Mouse (Mus musculus) stomach, embryonic 14.5 days (tissue): ENCODE results near the gene S100a5. TPM values are rescaled to one million over a fixed set of nuclear protein-coding genes. Genes with fewer than 3 reads are reported as not detected.
A peak's percentile ranks its signal among the peaks of the same experiment; 100 is the strongest.

Source experiments
- ATAC-seq: fragments of 200-750 bp; cut with Nextera tagmentation; 2 replicates; pipeline ENCODE4 v1.8.0; 2017; ENCODE audit warnings: low read depth, moderate TSS enrichment; ENCODE audit not compliant: insufficient number of reproducible peaks, insufficient read depth, low FRiP score
- H3K27ac ChIP-seq: fragments of 300-500 bp; sonication (generic); 2 replicates; pipeline ENCODE4 v1.5.1; 2014; ENCODE audit warnings: mild to moderate bottlenecking, low read length, moderate library complexity, mixed read lengths
- H3K27me3 ChIP-seq: fragments of 300-500 bp; sonication (generic); 2 replicates; pipeline ENCODE4 v1.6.1; 2014; ENCODE audit warnings: low read length, control low read depth, mixed read lengths; ENCODE audit not compliant: control insufficient read depth, insufficient read depth
- H3K36me3 ChIP-seq: fragments of 300-500 bp; sonication (generic); 2 replicates; pipeline ENCODE4 v1.6.1; 2014; ENCODE audit warnings: mild to moderate bottlenecking, control low read depth, low read length, moderate library complexity, mixed read lengths; ENCODE audit not compliant: control insufficient read depth, insufficient read depth
- H3K4me1 ChIP-seq: fragments of 300-500 bp; sonication (generic); 2 replicates; pipeline ENCODE4 v1.6.1; 2014; ENCODE audit warnings: low read length, control low read depth, mixed read lengths; ENCODE audit not compliant: control insufficient read depth, insufficient read depth
- H3K4me2 ChIP-seq: fragments of 300-500 bp; sonication (generic); replicated peaks from 2 replicates; pipeline ENCODE4 v1.6.1; 2014; ENCODE audit warnings: low read depth, low read length, control low read depth
- H3K4me3 ChIP-seq: fragments of 300-500 bp; sonication (generic); 2 replicates; pipeline ENCODE4 v1.5.1; 2014; ENCODE audit warnings: low read depth, low read length, control low read depth
- H3K9ac ChIP-seq: fragments of 300-500 bp; sonication (generic); replicated peaks from 2 replicates; pipeline ENCODE4 v1.6.1; 2014; ENCODE audit warnings: low read depth, mild to moderate bottlenecking, control low read depth, low read length, moderate library complexity, mixed read lengths
- H3K9me3 ChIP-seq: fragments of 300-500 bp; sonication (generic); 2 replicates; pipeline ENCODE4 v1.6.1; 2016; ENCODE audit warnings: low read depth, low read length, control low read depth; ENCODE audit not compliant: control insufficient read depth
- WGBS: fragments of 180-500 bp; shearing (Covaris S2); extraction: QIAGEN DNeasy Blood & Tissue Kit; methylation state at CpG from one replicate; pipeline ENCODE4 v1.1.7; 2014; 5-methylcytosine and 5-hydroxymethylcytosine counted together
- polyA plus RNA-seq: library from polyadenylated mRNA; unstranded; fragments of >200 nt; fragmentation: Nextera tagmentation; extraction: Ambion mirVana; gene quantifications from 2 replicates; pipeline ENCODE4 v1.2.1, GENCODE M21; 2014

The S100a5 gene
- polyA plus RNA-seq, 1 experiment from 2014 or later, result 0.71 TPM

GRCm38 (mm10) chr3:90601486-90602110 lies 6.7 kb upstream of the S100a5 start, which contains the start of gene Gm42674:
Gene Gm42674 (plus strand): TSS chr3:90601904.
- Histone ChIP-seq H3K9ac (no peak within 1 kb of the TSS), H3K4me1 (peaks cover 25% of the 10 kb centered on the region), H3K4me2 (no peak within 1 kb of the TSS), H3K4me3 (no peak within 1 kb of the TSS), H3K27me3 (no peaks in the 10 kb centered on the region), H3K9me3 (no peaks in the 10 kb centered on the region), H3K27ac (peak within 1 kb of the TSS; percentile 6; the same call in 1 of the 2 replicates), H3K36me3 (no peaks in the 10 kb centered on the region)
- WGBS, result 73% methylated on average over 11 of the region's 11 CpGs
- ATAC-seq, result no peak

DNA sequence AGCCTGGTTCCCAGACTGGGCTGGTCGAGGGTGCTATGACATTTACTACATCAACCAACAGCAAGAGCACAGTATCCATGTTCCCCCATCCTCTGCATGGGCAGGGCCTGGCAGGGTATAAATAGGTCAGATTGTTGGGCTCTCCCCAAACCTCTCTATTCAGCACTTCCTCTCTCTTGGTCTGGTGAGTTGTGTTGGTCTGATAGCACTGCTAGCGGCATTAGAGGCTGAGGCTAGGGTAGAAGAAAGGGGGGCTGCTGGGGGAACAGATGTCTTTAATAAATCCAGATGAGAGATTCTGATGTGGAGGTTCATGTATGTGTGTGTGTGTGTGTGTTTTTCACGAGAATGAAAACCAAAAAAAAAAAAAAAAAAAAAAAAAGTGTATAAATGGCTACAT lies 4.7 kb upstream of the S100a5 start, which contains the start of gene S100a4:
Gene S100a4, plus strand, starts transcription at position 149 of the 400 bp plus-strand sequence.
- Histone ChIP-seq H3K36me3 (no peaks in the 10 kb centered on the region), H3K27ac (peak within 1 kb of the TSS; percentile 91), H3K9ac (no peak within 1 kb of the TSS), H3K4me2 (no peak within 1 kb of the TSS), H3K4me1 (peaks cover 25% of the 10 kb centered on the region), H3K27me3 (no peaks in the 10 kb centered on the region), H3K9me3 (no peaks in the 10 kb centered on the region), H3K4me3 (no peak within 1 kb of the TSS)
- 44% methylated on average over 3 of the region's 3 CpGs for WGBS
- no peak for ATAC-seq

DNA sequence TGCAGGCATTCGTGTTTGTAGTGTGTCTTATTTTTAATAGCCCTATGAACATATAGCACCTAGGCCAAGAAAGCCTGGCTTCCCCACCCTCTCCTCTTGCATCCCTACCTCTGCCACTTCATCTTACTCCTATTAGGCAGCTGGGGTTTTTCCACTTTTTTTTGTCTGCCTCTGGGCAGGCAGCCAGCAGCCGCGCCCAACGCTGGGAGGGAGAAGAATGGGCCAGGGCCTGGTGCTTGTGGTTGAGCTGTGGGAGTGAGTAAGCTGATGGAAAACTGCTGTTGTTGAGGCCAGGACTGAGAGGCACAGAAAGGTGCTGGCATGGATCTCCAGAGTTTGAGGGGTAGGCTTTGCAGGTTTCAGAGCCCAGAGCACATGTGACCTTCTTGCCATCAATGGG lies 3.9 kb upstream of the S100a5 start:
- Histone ChIP-seq H3K4me2 (no peak overlapping the region), H3K27ac (peak overlapping the region; percentile 91), H3K4me3 (no peak overlapping the region), H3K4me1 (peaks cover 25% of the 10 kb centered on the region), H3K9me3 (no peaks in the 10 kb centered on the region), H3K36me3 (no peaks in the 10 kb centered on the region), H3K27me3 (no peaks in the 10 kb centered on the region), H3K9ac (no peak overlapping the region)
- WGBS, result 15% methylated on average over 4 of the region's 4 CpGs
- ATAC-seq, result peak; percentile 80

DNA sequence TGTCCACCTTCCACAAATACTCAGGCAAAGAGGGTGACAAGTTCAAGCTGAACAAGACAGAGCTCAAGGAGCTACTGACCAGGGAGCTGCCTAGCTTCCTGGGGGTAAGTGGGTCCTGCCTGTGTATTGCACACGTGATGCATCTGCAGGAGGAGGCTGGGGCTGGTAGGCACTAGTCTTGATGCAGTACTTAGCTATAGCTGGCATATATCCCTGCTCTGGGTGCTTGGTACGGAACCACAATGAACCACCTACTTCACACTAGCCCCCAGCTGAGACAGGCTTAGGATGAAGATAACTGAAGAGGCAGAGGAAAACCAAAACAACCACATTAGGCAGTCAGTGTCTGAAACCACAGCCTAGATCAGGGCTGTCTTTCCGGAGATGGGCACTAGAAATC lies 3.3 kb upstream of the S100a5 start:
- Histone ChIP-seq H3K36me3 (no peaks in the 10 kb centered on the region), H3K27ac (peak overlapping the region; percentile 91), H3K4me1 (peaks cover 25% of the 10 kb centered on the region), H3K9me3 (no peaks in the 10 kb centered on the region), H3K4me2 (no peak overlapping the region), H3K9ac (no peak overlapping the region), H3K27me3 (no peaks in the 10 kb centered on the region), H3K4me3 (no peak overlapping the region)
- WGBS, result 73% methylated on average over 3 of the region's 3 CpGs
- no peak for ATAC-seq

GRCm38 (mm10) chr3:90605736-90606135 lies 2.6 kb upstream of the S100a5 start:
- no peak overlapping the region for H3K9ac ChIP-seq
- no peaks in the 10 kb centered on the region for H3K36me3 ChIP-seq
- H3K27me3 ChIP-seq, result no peaks in the 10 kb centered on the region
- H3K4me3 ChIP-seq, result no peak overlapping the region
- peaks cover 25% of the 10 kb centered on the region for H3K4me1 ChIP-seq
- H3K4me2 ChIP-seq, result no peak overlapping the region
- no peaks in the 10 kb centered on the region for H3K9me3 ChIP-seq
- WGBS, result 75% methylated on average over 2 of the region's 2 CpGs
- H3K27ac ChIP-seq, result peak overlapping the region; percentile 91
- ATAC-seq, result no peak

- H3K4me2 ChIP-seq, result no peak overlapping the region
- no peak overlapping the region for H3K4me3 ChIP-seq
- H3K4me1 ChIP-seq, result peaks cover 25% of the 10 kb centered on the region
- H3K27me3 ChIP-seq, result no peaks in the 10 kb centered on the region
- H3K9me3 ChIP-seq, result no peaks in the 10 kb centered on the region
- no peaks in the 10 kb centered on the region for H3K36me3 ChIP-seq
- H3K9ac ChIP-seq, result no peak overlapping the region
- H3K27ac ChIP-seq, result peak overlapping the region; percentile 91
- 63% methylated on average over 6 of the region's 6 CpGs for WGBS
- ATAC-seq, result peak; percentile 38; the same call in 1 of the 2 replicates
Observed at GRCm38 (mm10) chr3:90606185-90606584, 2.1 kb upstream of the S100a5 start.

DNA sequence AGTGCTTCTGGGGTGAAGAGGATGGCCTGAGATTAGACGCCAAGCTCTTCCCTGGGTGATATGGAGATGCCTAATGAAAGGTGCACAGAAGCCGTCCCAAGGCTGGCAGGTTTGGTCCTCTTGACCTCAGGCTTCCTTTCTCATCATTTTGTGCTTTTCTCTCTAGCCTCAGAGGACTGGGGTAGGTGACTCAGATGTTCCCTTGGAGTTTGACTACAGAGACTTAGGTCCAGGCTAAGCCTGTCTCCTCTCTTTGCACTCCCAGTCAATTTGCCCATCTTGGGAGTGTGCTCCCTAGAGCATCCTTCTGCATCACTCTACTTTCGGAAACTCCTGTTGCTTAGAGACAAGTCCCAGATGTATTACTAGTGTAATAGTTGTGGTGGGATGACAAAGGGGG lies 962 bp upstream of the S100a5 start:
- no peaks in the 10 kb centered on the region for H3K36me3 ChIP-seq
- H3K9me3 ChIP-seq, result no peaks in the 10 kb centered on the region
- no peaks in the 10 kb centered on the region for H3K27me3 ChIP-seq
- no peak overlapping the region for H3K27ac ChIP-seq
- peaks cover 25% of the 10 kb centered on the region for H3K4me1 ChIP-seq
- no peak for ATAC-seq
- 87% methylated on average over 3 of the region's 3 CpGs for WGBS
- H3K9ac ChIP-seq, result no peak overlapping the region
- no peak overlapping the region for H3K4me2 ChIP-seq
- no peak overlapping the region for H3K4me3 ChIP-seq

GRCm38 (mm10) chr3:90609102-90609501 lies 779 bp downstream of the S100a5 start:
- ATAC-seq, result no peak
- Histone ChIP-seq H3K4me1 (peaks cover 25% of the 10 kb centered on the region), H3K9me3 (no peaks in the 10 kb centered on the region), H3K27ac (no peak overlapping the region), H3K36me3 (no peaks in the 10 kb centered on the region), H3K9ac (no peak overlapping the region), H3K27me3 (no peaks in the 10 kb centered on the region), H3K4me3 (no peak overlapping the region), H3K4me2 (no peak overlapping the region)

GRCm38 (mm10) chr3:90611494-90611893 lies 3.2 kb downstream of the S100a5 start:
- H3K9me3 ChIP-seq, result no peaks in the 10 kb centered on the region
- H3K36me3 ChIP-seq, result no peaks in the 10 kb centered on the region
- 92% methylated on average over 3 of the region's 3 CpGs for WGBS
- H3K27me3 ChIP-seq, result no peaks in the 10 kb centered on the region
- no peak overlapping the region for H3K4me2 ChIP-seq
- H3K9ac ChIP-seq, result no peak overlapping the region
- peaks cover 16% of the 10 kb centered on the region; the same call in 1 of the 2 replicates for H3K4me1 ChIP-seq
- H3K27ac ChIP-seq, result no peak overlapping the region
- no peak overlapping the region for H3K4me3 ChIP-seq
- no peak for ATAC-seq
